Mouse (Mus musculus) C2C12 (cell line): Measurements from ENCODE around the gene Sgip1. TPM values are rescaled to one million over a fixed set of nuclear protein-coding genes. Genes with fewer than 3 reads are reported as not detected.

Source experiments
- H3K27me3 ChIP-seq: one replicate; pipeline ENCODE4 v1.6.1; 2011; ENCODE audit not compliant: control insufficient read depth, insufficient read depth, insufficient read length
- H3K36me3 ChIP-seq: one replicate; pipeline ENCODE4 v1.6.1; 2011; ENCODE audit not compliant: control insufficient read depth, insufficient read depth
- H3K4me3 ChIP-seq: one replicate; pipeline ENCODE4 v1.5.1; 2011; ENCODE audit warnings: mild to moderate bottlenecking, control low read depth; ENCODE audit not compliant: poor library complexity, insufficient read depth, severe bottlenecking
- H3K79me2 ChIP-seq: one replicate; pipeline ENCODE4 v1.6.1; 2011; ENCODE audit not compliant: control insufficient read depth, insufficient read depth
- H3K79me3 ChIP-seq: one replicate; pipeline ENCODE4 v1.6.1; 2011; ENCODE audit warnings: low read depth, control low read depth
- H3ac ChIP-seq: one replicate; pipeline ENCODE3; 2011; ENCODE audit warnings: low read depth; ENCODE audit not compliant: control insufficient read depth, insufficient read length
- CEBPB ChIP-seq: IDR thresholded peaks from one replicate; pipeline ENCODE4 v1.6.1; 2011; ENCODE audit warnings: low read depth, mild to moderate bottlenecking, control low read depth, moderate library complexity
- CTCF ChIP-seq: IDR thresholded peaks from one replicate; pipeline ENCODE4 v1.5.1; 2011; ENCODE audit not compliant: control insufficient read depth, insufficient read depth, insufficient read length
- FOSL1 ChIP-seq: IDR thresholded peaks from one replicate; pipeline ENCODE4 v1.8.0; 2011; ENCODE audit warnings: mild to moderate bottlenecking, low read length; ENCODE audit not compliant: poor library complexity, insufficient read depth, severe bottlenecking
- MAX ChIP-seq: IDR thresholded peaks from one replicate; pipeline ENCODE4 v1.6.1; 2011; ENCODE audit warnings: mild to moderate bottlenecking, control low read depth
- MYOD1 ChIP-seq: IDR thresholded peaks from one replicate; pipeline ENCODE4 v1.6.1; 2011; ENCODE audit warnings: low read depth; ENCODE audit not compliant: control insufficient read depth, insufficient read length
- MYOG ChIP-seq: IDR thresholded peaks from one replicate; pipeline ENCODE4 v1.6.1; 2011; ENCODE audit not compliant: control insufficient read depth, insufficient read length; ENCODE audit errors: extremely low read depth
- USF1 ChIP-seq: IDR thresholded peaks from one replicate; pipeline ENCODE4 v1.6.1; 2011; ENCODE audit warnings: low read depth, mild to moderate bottlenecking, control low read depth, moderate library complexity
- polyA plus RNA-seq: library from polyadenylated mRNA; unstranded; fragments of >200 nt; fragmentation: generic; extraction: Trizol; gene quantifications from one replicate; pipeline ENCODE4 v1.2.1, GENCODE M21; 2012; ENCODE audit warnings: missing spikeins

Gene Sgip1
- polyA plus RNA-seq, 1 experiment = 0.07 TPM

- H3K36me3 ChIP-seq = no peaks in the 10 kb centered on the region
- H3K79me3 ChIP-seq = no peaks in the 10 kb centered on the region
- TF ChIP-seq MYOD1 (no peak), MAX (no peak)
- H3ac ChIP-seq = no peak overlapping the region
- no peak overlapping the region for H3K4me3 ChIP-seq
- no peaks in the 10 kb centered on the region for H3K27me3 ChIP-seq
- no peaks in the 10 kb centered on the region for H3K79me2 ChIP-seq
Observed at GRCm38 (mm10) chr4:102833191-102833590, 92.1 kb downstream of the Sgip1 start.

- Histone ChIP-seq H3K79me3 (no peaks in the 10 kb centered on the region), H3K4me3 (no peak overlapping the region)
- TF ChIP-seq CEBPB (no peak), USF1 (no peak), MYOG (no peak), CTCF (no peak), MYOD1 (no peak), FOSL1 (no peak), MAX (no peak)
Observed at GRCm38 (mm10) chr4:102833726-102834125, 92.6 kb downstream of the Sgip1 start.

GRCm38 (mm10) chr4:102834710-102835109 lies 93.6 kb downstream of the Sgip1 start:
- TF ChIP-seq FOSL1 (no peak), CTCF (no peak), MYOG (no peak), MAX (no peak), USF1 (no peak), CEBPB (no peak), MYOD1 (no peak)

More at GRCm38 (mm10) chr4:102833726-102834125, 92.6 kb downstream of the Sgip1 start:
- Histone ChIP-seq H3K79me2 (no peaks in the 10 kb centered on the region), H3K27me3 (no peaks in the 10 kb centered on the region), H3K36me3 (no peaks in the 10 kb centered on the region), H3ac (no peak overlapping the region)

GRCm38 (mm10) chr4:102840062-102840798 lies 99.1 kb downstream of the Sgip1 start:
- no peaks in the 10 kb centered on the region for H3K27me3 ChIP-seq
- no peak overlapping the region for H3K4me3 ChIP-seq
- no peak overlapping the region for H3ac ChIP-seq
- no peaks in the 10 kb centered on the region for H3K79me3 ChIP-seq
- no peaks in the 10 kb centered on the region for H3K79me2 ChIP-seq
- no peak for TF ChIP-seq FOSL1
- no peak for TF ChIP-seq MYOD1
- no peak for TF ChIP-seq MAX
- no peak for TF ChIP-seq MYOG
- no peak for TF ChIP-seq CEBPB
- TF ChIP-seq CTCF = no peak
- TF ChIP-seq USF1 = no peak
- no peaks in the 10 kb centered on the region for H3K36me3 ChIP-seq

More at GRCm38 (mm10) chr4:102834710-102835109, 93.6 kb downstream of the Sgip1 start:
- Histone ChIP-seq H3ac (no peak overlapping the region), H3K79me2 (no peaks in the 10 kb centered on the region), H3K79me3 (no peaks in the 10 kb centered on the region), H3K36me3 (no peaks in the 10 kb centered on the region), H3K27me3 (no peaks in the 10 kb centered on the region), H3K4me3 (no peak overlapping the region)

GRCm38 (mm10) chr4:102840956-102841729 lies 100.0 kb downstream of the Sgip1 start:
- H3K4me3 ChIP-seq = no peak overlapping the region
- H3K27me3 ChIP-seq = no peaks in the 10 kb centered on the region
- TF ChIP-seq CEBPB (no peak), MYOD1 (no peak), MAX (no peak), CTCF (no peak), MYOG (no peak), FOSL1 (no peak), USF1 (no peak)
- no peaks in the 10 kb centered on the region for H3K79me2 ChIP-seq
- H3ac ChIP-seq = no peak overlapping the region
- no peaks in the 10 kb centered on the region for H3K79me3 ChIP-seq
- H3K36me3 ChIP-seq = no peaks in the 10 kb centered on the region
